Mouse (Mus musculus) intestine, embryonic 16.5 days (tissue): Measurements from ENCODE around the gene Shroom4. TPM values are rescaled to one million over a fixed set of nuclear protein-coding genes. Genes with fewer than 3 reads are reported as not detected.
"Not testable (repeated sequence)": the region's sequence is repeated elsewhere in the genome, so short reads cannot be mapped to it uniquely, and the experiment has no call there.

Source experiments
- ATAC-seq: fragments of 200-750 bp; cut with Nextera tagmentation; 2 replicates; pipeline ENCODE4 v1.8.0; 2017; ENCODE audit warnings: moderate TSS enrichment, moderate library complexity
- H3K27ac ChIP-seq: fragments of 300-500 bp; sonication (generic); 2 replicates; pipeline ENCODE4 v1.5.1; 2014; ENCODE audit warnings: mild to moderate bottlenecking, low read length
- H3K27me3 ChIP-seq: fragments of 300-500 bp; sonication (generic); replicated peaks from 2 replicates; pipeline ENCODE4 v1.6.1; 2014; ENCODE audit warnings: low read length, control low read depth, mixed read lengths; ENCODE audit not compliant: control insufficient read depth, insufficient read depth
- H3K36me3 ChIP-seq: fragments of 300-500 bp; sonication (generic); 2 replicates; pipeline ENCODE4 v1.6.1; 2014; ENCODE audit warnings: low read length, control low read depth; ENCODE audit not compliant: control insufficient read depth, insufficient read depth
- H3K4me1 ChIP-seq: fragments of 300-500 bp; sonication (generic); 2 replicates; pipeline ENCODE4 v1.6.1; 2014; ENCODE audit warnings: low read length, control low read depth, mixed read lengths; ENCODE audit not compliant: control insufficient read depth, insufficient read depth
- H3K4me2 ChIP-seq: fragments of 300-500 bp; sonication (generic); 2 replicates; pipeline ENCODE4 v1.6.1; 2014; ENCODE audit warnings: low read depth, low read length, control low read depth
- H3K4me3 ChIP-seq: fragments of 300-500 bp; sonication (generic); 2 replicates; pipeline ENCODE4 v1.5.1; 2014; ENCODE audit warnings: mild to moderate bottlenecking, low read length
- H3K9ac ChIP-seq: fragments of 300-500 bp; sonication (generic); 2 replicates; pipeline ENCODE4 v1.6.1; 2014; ENCODE audit warnings: low read depth, low read length
- H3K9me3 ChIP-seq: fragments of 300-500 bp; sonication (generic); 2 replicates; pipeline ENCODE4 v1.6.1; 2016; ENCODE audit warnings: low read length, control low read depth; ENCODE audit not compliant: control insufficient read depth
- WGBS: fragments of 180-500 bp; shearing (Covaris S2); extraction: QIAGEN DNeasy Blood & Tissue Kit; methylation state at CpG from one replicate; pipeline ENCODE4 v1.1.7; 2014; 5-methylcytosine and 5-hydroxymethylcytosine counted together
- polyA plus RNA-seq: library from polyadenylated mRNA; unstranded; fragments of >200 nt; fragmentation: Nextera tagmentation; extraction: Ambion mirVana; gene quantifications from 2 replicates; pipeline ENCODE4 v1.2.1, GENCODE M21; 2015

Gene Shroom4
- polyA plus RNA-seq, 1 experiment from 2014 or later, result 1.3 TPM

DNA sequence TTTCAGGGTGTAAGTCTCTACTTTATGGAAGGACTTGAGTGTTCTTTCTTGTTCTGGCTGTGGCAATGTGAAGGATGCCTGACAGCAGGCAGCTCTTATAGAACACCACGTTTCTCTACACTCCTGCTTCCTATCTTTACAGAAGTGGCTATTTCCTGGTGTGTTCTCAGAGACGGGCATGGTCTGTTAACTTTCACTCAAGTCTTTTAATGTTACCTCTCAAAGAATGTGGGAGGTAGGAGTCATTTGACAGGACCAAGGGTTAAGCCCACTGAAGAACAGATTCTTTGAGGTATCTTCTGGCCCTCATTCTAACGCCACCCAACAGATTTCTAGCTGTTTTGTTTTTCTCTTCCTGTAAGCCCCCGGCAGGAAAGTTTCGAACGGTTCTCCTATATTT, 9.5 kb downstream of the Shroom4 start:
- ATAC-seq, result no peak
- Histone ChIP-seq H3K9ac (no peak overlapping the region), H3K9me3 (no peaks in the 10 kb centered on the region), H3K4me2 (no peak overlapping the region), H3K27me3 (no peaks in the 10 kb centered on the region), H3K4me1 (no peaks in the 10 kb centered on the region), H3K27ac (no peak overlapping the region), H3K4me3 (no peak overlapping the region), H3K36me3 (no peaks in the 10 kb centered on the region)
- 35% methylated on average over 6 of the region's 6 CpGs for WGBS

DNA sequence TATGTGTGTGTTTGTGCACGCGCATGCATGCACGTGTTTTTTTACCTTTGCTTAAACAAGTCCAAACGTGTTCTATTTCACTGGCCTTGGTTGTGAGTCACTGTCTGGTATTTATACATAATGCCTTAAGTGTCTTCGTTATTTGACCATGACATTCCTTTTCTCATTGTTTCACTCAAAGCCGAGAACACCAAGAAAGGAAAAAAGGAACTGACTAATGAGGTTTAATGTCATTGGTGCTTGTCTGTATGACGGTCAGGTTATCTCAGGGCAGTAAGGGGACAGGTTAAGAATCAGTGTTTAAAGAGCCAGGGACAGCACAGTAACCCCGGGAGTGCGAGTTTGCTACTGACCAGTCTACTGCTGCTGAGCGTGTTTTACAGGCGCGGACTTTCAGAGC, 15.8 kb downstream of the Shroom4 start:
- ATAC-seq, result no peak
- H3K4me3 ChIP-seq, result no peak overlapping the region
- no peak overlapping the region for H3K4me2 ChIP-seq
- no peaks in the 10 kb centered on the region for H3K9me3 ChIP-seq
- no peaks in the 10 kb centered on the region for H3K36me3 ChIP-seq
- no peak overlapping the region for H3K9ac ChIP-seq
- no peaks in the 10 kb centered on the region for H3K27me3 ChIP-seq
- H3K27ac ChIP-seq, result no peak overlapping the region
- WGBS, result 72% methylated on average over 12 of the region's 12 CpGs
- no peaks in the 10 kb centered on the region for H3K4me1 ChIP-seq

DNA sequence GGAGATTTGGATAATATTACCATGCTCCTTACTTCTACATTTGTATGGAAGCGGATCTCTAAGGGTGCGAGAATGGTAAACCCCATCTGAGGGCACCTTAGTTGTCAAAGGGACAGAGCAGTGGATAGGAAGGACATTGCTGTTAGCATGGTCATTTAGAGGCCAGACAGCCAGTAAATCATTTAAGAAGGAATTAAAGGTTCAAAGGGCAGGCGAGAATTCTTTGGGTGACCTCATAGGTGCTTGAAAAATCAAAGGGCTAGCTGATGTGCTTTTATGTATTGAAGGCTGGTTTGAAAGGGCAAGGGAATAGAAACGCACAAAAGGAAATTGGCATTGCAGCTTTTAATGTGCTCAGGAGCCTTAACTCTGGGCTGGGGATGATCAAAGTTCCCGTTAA, 16.3 kb downstream of the Shroom4 start:
- H3K4me2 ChIP-seq, result no peak overlapping the region
- no peaks in the 10 kb centered on the region for H3K4me1 ChIP-seq
- H3K4me3 ChIP-seq, result no peak overlapping the region
- ATAC-seq, result no peak
- 72% methylated on average over 5 of the region's 5 CpGs for WGBS
- no peak overlapping the region for H3K27ac ChIP-seq
- no peaks in the 10 kb centered on the region for H3K9me3 ChIP-seq
- H3K36me3 ChIP-seq, result no peaks in the 10 kb centered on the region
- no peak overlapping the region for H3K9ac ChIP-seq
- H3K27me3 ChIP-seq, result no peaks in the 10 kb centered on the region

DNA sequence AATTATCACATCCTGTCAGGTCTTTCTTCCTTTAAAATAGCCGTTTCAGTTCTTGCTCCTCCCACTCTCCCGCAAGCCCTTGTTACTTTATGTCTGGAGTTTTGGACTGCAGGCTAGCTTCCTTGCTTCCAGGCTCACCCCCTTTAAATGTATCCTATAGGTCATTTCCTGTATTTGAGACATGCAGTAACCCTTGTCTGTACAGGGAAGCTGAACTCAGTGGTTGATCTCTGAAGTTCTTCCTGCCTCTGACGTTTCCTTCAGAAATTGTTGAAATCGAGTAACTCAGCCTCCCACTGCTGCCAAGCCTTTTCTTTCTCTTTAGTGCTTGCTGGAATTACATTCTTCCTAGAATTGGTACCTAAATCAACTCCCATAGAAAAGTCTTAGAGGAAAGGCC, 18.5 kb downstream of the Shroom4 start:
- Histone ChIP-seq H3K9ac (no peak overlapping the region), H3K27ac (no peak overlapping the region), H3K9me3 (no peaks in the 10 kb centered on the region), H3K4me1 (no peaks in the 10 kb centered on the region), H3K36me3 (no peaks in the 10 kb centered on the region), H3K4me3 (no peak overlapping the region), H3K27me3 (no peaks in the 10 kb centered on the region), H3K4me2 (no peak overlapping the region)
- WGBS, result 40% methylated on average over 4 of the region's 4 CpGs
- no peak for ATAC-seq

DNA sequence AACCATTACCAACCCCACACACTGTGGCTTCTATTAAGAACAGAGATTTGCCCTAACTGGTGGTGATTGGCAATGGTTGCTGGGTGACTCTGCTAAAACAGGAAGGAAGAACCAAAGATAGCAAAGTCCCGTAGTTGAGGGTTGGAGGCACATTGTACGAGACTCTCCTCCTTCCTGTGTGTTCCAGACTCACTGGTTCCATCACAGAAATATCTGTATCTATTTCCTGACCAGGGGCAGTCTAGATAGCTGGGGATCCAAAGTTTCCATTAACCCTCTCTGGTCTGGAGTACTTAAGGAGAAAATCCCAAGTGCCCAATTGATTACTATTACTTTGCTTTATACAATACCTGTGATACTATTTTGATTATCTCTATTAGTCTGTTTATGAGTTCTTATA, 35.6 kb downstream of the Shroom4 start:
- H3K27me3 ChIP-seq, result no peaks in the 10 kb centered on the region
- no peak overlapping the region for H3K9ac ChIP-seq
- no peak overlapping the region for H3K4me3 ChIP-seq
- no peaks in the 10 kb centered on the region for H3K36me3 ChIP-seq
- no peak overlapping the region for H3K27ac ChIP-seq
- no peaks in the 10 kb centered on the region for H3K9me3 ChIP-seq
- no peak for ATAC-seq
- H3K4me1 ChIP-seq, result no peaks in the 10 kb centered on the region
- H3K4me2 ChIP-seq, result no peak overlapping the region
- WGBS, result 67% methylated on average over 2 of the region's 2 CpGs

DNA sequence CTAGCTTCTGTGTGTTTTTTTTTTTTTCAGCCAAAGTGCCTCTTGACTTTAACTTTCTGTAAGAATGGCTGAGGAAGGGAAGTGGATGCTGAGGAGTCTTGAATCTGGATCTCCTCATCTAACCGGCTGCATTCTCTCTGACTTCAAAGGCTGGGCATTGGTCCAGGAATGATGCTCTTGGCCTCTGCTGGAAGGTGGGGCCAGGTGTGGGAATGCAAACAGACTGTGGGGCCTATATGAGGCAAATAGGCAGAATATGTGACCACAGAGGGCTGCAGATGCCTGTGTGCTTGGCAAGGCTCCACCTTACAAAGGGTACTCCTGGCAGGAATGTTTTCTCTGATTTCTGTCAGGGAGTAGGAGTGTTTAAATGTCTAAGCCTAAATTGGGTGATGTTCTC, 46.8 kb downstream of the Shroom4 start:
- 0 out of 2 replicates have a peak, but pooled peaks have one; percentile 50 for ATAC-seq
- Histone ChIP-seq H3K4me2 (no peak overlapping the region), H3K9ac (no peak overlapping the region), H3K27ac (no peak overlapping the region), H3K4me1 (no peaks in the 10 kb centered on the region), H3K36me3 (no peaks in the 10 kb centered on the region), H3K9me3 (no peaks in the 10 kb centered on the region), H3K4me3 (no peak overlapping the region), H3K27me3 (no peaks in the 10 kb centered on the region)
- 48% methylated on average over 1 of the region's 1 CpGs for WGBS

DNA sequence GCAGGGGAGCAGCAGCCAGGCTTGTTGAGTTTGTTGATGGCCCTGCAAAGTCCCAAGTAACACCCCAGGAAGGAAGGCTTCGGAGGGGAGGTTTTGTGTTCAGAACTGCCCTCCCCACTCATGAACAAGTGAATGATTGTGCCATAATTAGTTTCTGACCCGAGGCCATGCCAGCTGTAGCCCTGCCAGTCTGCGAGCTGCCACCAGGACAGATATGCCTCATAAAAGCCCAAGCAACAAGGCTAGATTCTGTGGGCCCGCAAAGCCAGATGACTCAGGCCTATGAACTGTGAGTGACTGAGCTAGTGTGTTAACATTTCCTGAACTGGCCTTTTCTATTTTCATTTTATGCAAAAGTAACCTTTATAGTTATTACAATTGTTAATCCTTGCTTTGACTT, 48.3 kb downstream of the Shroom4 start:
- H3K4me2 ChIP-seq, result no peak overlapping the region
- WGBS, result 67% methylated on average over 4 of the region's 4 CpGs
- no peaks in the 10 kb centered on the region for H3K4me1 ChIP-seq
- no peak for ATAC-seq
- H3K9ac ChIP-seq, result no peak overlapping the region
- H3K27me3 ChIP-seq, result no peaks in the 10 kb centered on the region
- H3K27ac ChIP-seq, result no peak overlapping the region
- no peaks in the 10 kb centered on the region for H3K36me3 ChIP-seq
- H3K9me3 ChIP-seq, result no peaks in the 10 kb centered on the region
- no peak overlapping the region for H3K4me3 ChIP-seq

DNA sequence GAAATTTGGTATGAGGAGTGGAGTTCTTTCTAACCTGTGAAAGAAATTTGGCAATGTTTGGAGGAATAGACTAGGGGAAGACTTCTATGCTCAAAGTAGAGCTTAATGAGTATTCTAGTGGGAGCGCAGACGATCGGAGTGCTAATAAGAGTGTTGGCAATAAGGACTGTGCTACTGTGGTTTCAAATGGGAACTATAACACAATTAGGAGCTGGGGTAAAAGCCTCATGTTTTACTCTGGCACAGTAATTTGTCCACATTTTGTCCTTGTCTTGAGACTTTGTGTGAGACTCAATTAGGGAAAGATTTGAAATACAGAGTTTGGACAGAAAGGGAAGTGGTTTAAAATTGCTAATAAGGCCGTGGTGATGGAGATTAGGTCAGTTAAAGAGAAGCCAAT, 53.6 kb downstream of the Shroom4 start:
- ATAC-seq, result no peak
- Histone ChIP-seq H3K27me3 (no peaks in the 10 kb centered on the region), H3K36me3 (no peaks in the 10 kb centered on the region), H3K4me3 (no peak overlapping the region), H3K9me3 (no peaks in the 10 kb centered on the region), H3K4me1 (no peaks in the 10 kb centered on the region), H3K9ac (no peak overlapping the region), H3K27ac (no peak overlapping the region), H3K4me2 (no peak overlapping the region)
- WGBS, result 89% methylated on average over 4 of the region's 4 CpGs

DNA sequence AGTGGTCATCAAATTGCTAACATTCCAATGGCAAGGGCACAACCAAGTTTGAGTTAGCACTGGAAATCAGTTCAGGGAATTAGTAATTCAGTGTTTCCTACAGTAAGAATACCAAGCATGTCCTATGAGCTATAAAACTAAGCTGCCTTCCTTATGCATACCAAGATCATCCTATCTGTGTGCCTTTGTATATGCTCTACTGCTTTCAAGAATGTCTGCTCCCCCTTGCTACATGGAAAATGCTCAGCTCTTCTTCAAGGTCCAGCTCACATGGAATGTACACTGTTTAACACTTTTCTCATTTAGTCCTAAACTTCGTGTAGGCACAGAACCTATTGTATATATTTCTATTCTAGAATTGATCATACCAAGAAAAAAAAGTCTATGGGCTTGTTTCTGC, 69.6 kb downstream of the Shroom4 start:
- not testable (repeated sequence) for H3K4me3 ChIP-seq, ATAC-seq, H3K9ac ChIP-seq, H3K27ac ChIP-seq, H3K36me3 ChIP-seq, H3K4me2 ChIP-seq, H3K27me3 ChIP-seq, H3K9me3 ChIP-seq, H3K4me1 ChIP-seq
- WGBS, result no CpG with 5 or more reads among the region's 1 CpGs

DNA sequence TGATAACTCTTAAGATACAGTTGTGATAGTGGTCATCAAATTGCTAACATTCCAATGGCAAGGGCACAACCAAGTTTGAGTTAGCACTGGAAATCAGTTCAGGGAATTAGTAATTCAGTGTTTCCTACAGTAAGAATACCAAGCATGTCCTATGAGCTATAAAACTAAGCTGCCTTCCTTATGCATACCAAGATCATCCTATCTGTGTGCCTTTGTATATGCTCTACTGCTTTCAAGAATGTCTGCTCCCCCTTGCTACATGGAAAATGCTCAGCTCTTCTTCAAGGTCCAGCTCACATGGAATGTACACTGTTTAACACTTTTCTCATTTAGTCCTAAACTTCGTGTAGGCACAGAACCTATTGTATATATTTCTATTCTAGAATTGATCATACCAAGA, 72.9 kb downstream of the Shroom4 start:
- H3K27me3 ChIP-seq, H3K4me2 ChIP-seq, H3K9ac ChIP-seq, H3K36me3 ChIP-seq, H3K4me3 ChIP-seq, H3K9me3 ChIP-seq, ATAC-seq, H3K4me1 ChIP-seq, H3K27ac ChIP-seq: not testable (repeated sequence)
- no CpG with 5 or more reads among the region's 1 CpGs for WGBS
